Mouse (Mus musculus) testis, adult 2 months (tissue): ENCODE results near the gene Slc11a1.

Experiments
- CTCF ChIP-seq: fragments of 200-500 bp; IDR thresholded peaks from 2 replicates; pipeline ENCODE4 v1.5.1; 2012; ENCODE audit warnings: low read depth, mild to moderate bottlenecking, inconsistent platforms, low read length, moderate library complexity; ENCODE audit not compliant: control insufficient read depth, insufficient read depth, insufficient replicate concordance
- POLR2A ChIP-seq: fragments of 200-500 bp; IDR thresholded peaks from 2 replicates; pipeline ENCODE4 v1.6.1; 2012; ENCODE audit warnings: low read depth, mild to moderate bottlenecking, inconsistent platforms, low read length, moderate library complexity; ENCODE audit not compliant: control insufficient read depth

- TF ChIP-seq CTCF: no peak
- TF ChIP-seq POLR2A: no peak
These were observed 12.5 kb downstream of the Slc11a1 start for GRCm38 (mm10) chr1:74387386-74387988.
